Mouse (Mus musculus) limb, embryonic 10.5 days (tissue): ENCODE data around the gene Pde3a. TPM values are rescaled to one million over a fixed set of nuclear protein-coding genes. Genes with fewer than 3 reads are reported as not detected.
A peak's percentile ranks its signal among the peaks of the same experiment; 100 is the strongest.

Experiments
- DNase-seq: peaks from one replicate; pipeline ENCODE4 v3.0.0-alpha.2; 2017; ENCODE audit warnings: low spot score
- H3K27ac ChIP-seq: fragments of 300-500 bp; sonication (generic); 2 replicates; pipeline ENCODE4 v1.5.1; 2016; ENCODE audit warnings: mild to moderate bottlenecking
- H3K27me3 ChIP-seq: fragments of 300-500 bp; sonication (generic); 2 replicates; pipeline ENCODE4 v1.6.1; 2016; ENCODE audit warnings: low read depth, mild to moderate bottlenecking; ENCODE audit not compliant: poor library complexity, severe bottlenecking
- H3K36me3 ChIP-seq: fragments of 300-500 bp; sonication (generic); 2 replicates; pipeline ENCODE4 v1.6.1; 2016; ENCODE audit warnings: mild to moderate bottlenecking, moderate library complexity
- H3K4me1 ChIP-seq: fragments of 300-500 bp; sonication (generic); 2 replicates; pipeline ENCODE4 v1.6.1; 2016
- H3K4me3 ChIP-seq: fragments of 300-500 bp; sonication (generic); 2 replicates; pipeline ENCODE4 v1.5.1; 2016; ENCODE audit warnings: mild to moderate bottlenecking, moderate library complexity
- H3K9me3 ChIP-seq: fragments of 300-500 bp; sonication (generic); replicated peaks from 2 replicates; pipeline ENCODE4 v1.6.1; 2016; ENCODE audit warnings: mild to moderate bottlenecking
- WGBS: fragments of 180-500 bp; shearing (Covaris S2); methylation state at CpG from one replicate; pipeline ENCODE4 v1.1.7; 2016; 5-methylcytosine and 5-hydroxymethylcytosine counted together
- polyA plus RNA-seq: library from polyadenylated mRNA; unstranded; fragments of >200 nt; fragmentation: Nextera tagmentation; extraction: Ambion mirVana; gene quantifications from 2 replicates; pipeline ENCODE4 v1.2.1, GENCODE M21; 2016

The Pde3a gene
- polyA plus RNA-seq, 1 experiment from 2014 or later, result 2.8 TPM

- no peaks in the 10 kb centered on the region for H3K9me3 ChIP-seq
- H3K4me3 ChIP-seq, result no peak overlapping the region
- H3K4me1 ChIP-seq, result peaks cover 20% of the 10 kb centered on the region
- peak overlapping the region; percentile 58; the same call in 1 of the 2 replicates for H3K27ac ChIP-seq
- H3K27me3 ChIP-seq, result no peaks in the 10 kb centered on the region
- WGBS, result 69% methylated on average over 4 of the region's 4 CpGs
- H3K36me3 ChIP-seq, result no peaks in the 10 kb centered on the region
- DNase-seq, result no peak
These were observed 186.1 kb downstream of the Pde3a start for GRCm38 (mm10) chr6:141435160-141435559.

GRCm38 (mm10) chr6:141439965-141440364 lies 190.9 kb downstream of the Pde3a start:
- Histone ChIP-seq H3K4me3 (no peak overlapping the region), H3K4me1 (peaks cover 6% of the 10 kb centered on the region), H3K36me3 (no peaks in the 10 kb centered on the region), H3K9me3 (no peaks in the 10 kb centered on the region), H3K27me3 (no peaks in the 10 kb centered on the region), H3K27ac (no peak overlapping the region)
- no peak for DNase-seq
- WGBS, result 74% methylated on average over 3 of the region's 3 CpGs

GRCm38 (mm10) chr6:141447547-141447946 lies 198.5 kb downstream of the Pde3a start:
- H3K36me3 ChIP-seq, result no peaks in the 10 kb centered on the region
- H3K4me1 ChIP-seq, result peaks cover 5% of the 10 kb centered on the region; the same call in 1 of the 2 replicates
- H3K4me3 ChIP-seq, result no peak overlapping the region
- H3K27me3 ChIP-seq, result no peaks in the 10 kb centered on the region
- no peaks in the 10 kb centered on the region for H3K9me3 ChIP-seq
- DNase-seq, result peak; percentile 68
- no peak overlapping the region for H3K27ac ChIP-seq
- WGBS, result 15% methylated on average over 3 of the region's 3 CpGs

- no peak overlapping the region for H3K4me3 ChIP-seq
- no peak for DNase-seq
- no peaks in the 10 kb centered on the region for H3K9me3 ChIP-seq
- no peaks in the 10 kb centered on the region for H3K36me3 ChIP-seq
- no peak overlapping the region for H3K27ac ChIP-seq
- H3K4me1 ChIP-seq, result peaks cover 5% of the 10 kb centered on the region; the same call in 1 of the 2 replicates
- H3K27me3 ChIP-seq, result no peaks in the 10 kb centered on the region
- WGBS, result 78% methylated on average over 8 of the region's 8 CpGs
These were observed 199.8 kb downstream of the Pde3a start for GRCm38 (mm10) chr6:141448886-141449285.

DNA sequence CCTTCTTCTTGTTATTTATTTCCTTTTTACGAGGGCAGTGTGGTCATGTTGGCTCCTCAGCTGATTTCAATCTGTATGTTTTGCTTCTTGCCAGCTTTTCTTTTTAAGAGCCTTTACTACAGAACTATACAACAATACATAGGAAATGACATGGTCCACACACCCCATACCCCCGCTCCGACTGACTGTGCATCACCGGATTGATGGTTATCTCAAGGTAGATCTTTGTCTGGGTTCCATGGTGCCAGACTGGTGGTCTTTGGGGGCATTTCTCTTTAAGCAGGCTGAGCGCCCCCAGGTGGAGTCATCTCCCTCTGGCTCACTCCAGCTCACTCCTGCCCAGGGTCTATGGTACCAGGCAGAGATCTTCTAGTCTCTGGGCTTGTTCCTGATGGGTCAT lies 206.3 kb downstream of the Pde3a start:
- H3K4me3 ChIP-seq, result no peak overlapping the region
- H3K36me3 ChIP-seq, result no peaks in the 10 kb centered on the region
- no peaks in the 10 kb centered on the region for H3K9me3 ChIP-seq
- 84% methylated on average over 5 of the region's 5 CpGs for WGBS
- no peak overlapping the region for H3K27ac ChIP-seq
- no peak for DNase-seq
- H3K27me3 ChIP-seq, result no peaks in the 10 kb centered on the region
- peaks cover 5% of the 10 kb centered on the region; the same call in 1 of the 2 replicates for H3K4me1 ChIP-seq

- no peaks in the 10 kb centered on the region for H3K27me3 ChIP-seq
- no peak overlapping the region for H3K4me3 ChIP-seq
- no peak for DNase-seq
- 95% methylated on average over 3 of the region's 3 CpGs for WGBS
- no peaks in the 10 kb centered on the region for H3K4me1 ChIP-seq
- no peak overlapping the region for H3K27ac ChIP-seq
- no peaks in the 10 kb centered on the region for H3K36me3 ChIP-seq
- no peaks in the 10 kb centered on the region for H3K9me3 ChIP-seq
These were observed 207.5 kb downstream of the Pde3a start for GRCm38 (mm10) chr6:141456591-141456990.

GRCm38 (mm10) chr6:141470251-141470650 lies 221.2 kb downstream of the Pde3a start:
- H3K27me3 ChIP-seq, result no peaks in the 10 kb centered on the region
- H3K9me3 ChIP-seq, result no peaks in the 10 kb centered on the region
- WGBS, result 91% methylated on average over 2 of the region's 2 CpGs
- H3K36me3 ChIP-seq, result no peaks in the 10 kb centered on the region
- no peaks in the 10 kb centered on the region for H3K4me1 ChIP-seq
- DNase-seq, result no peak
- no peak overlapping the region for H3K27ac ChIP-seq
- no peak overlapping the region for H3K4me3 ChIP-seq

- Histone ChIP-seq H3K27me3 (no peaks in the 10 kb centered on the region), H3K36me3 (no peaks in the 10 kb centered on the region), H3K4me1 (no peaks in the 10 kb centered on the region), H3K4me3 (no peak overlapping the region), H3K9me3 (no peaks in the 10 kb centered on the region), H3K27ac (no peak overlapping the region)
- 74% methylated on average over 2 of the region's 2 CpGs for WGBS
- no peak for DNase-seq
These were observed 225.2 kb downstream of the Pde3a start for GRCm38 (mm10) chr6:141474223-141474622.

- H3K27ac ChIP-seq, result no peak overlapping the region
- no peak overlapping the region for H3K4me3 ChIP-seq
- H3K27me3 ChIP-seq, result no peaks in the 10 kb centered on the region
- H3K4me1 ChIP-seq, result no peaks in the 10 kb centered on the region
- 81% methylated on average over 3 of the region's 3 CpGs for WGBS
- no peak for DNase-seq
- no peaks in the 10 kb centered on the region for H3K9me3 ChIP-seq
- H3K36me3 ChIP-seq, result no peaks in the 10 kb centered on the region
These were observed 225.6 kb downstream of the Pde3a start for GRCm38 (mm10) chr6:141474696-141475095.

- no peaks in the 10 kb centered on the region for H3K4me1 ChIP-seq
- no peaks in the 10 kb centered on the region for H3K36me3 ChIP-seq
- DNase-seq, result no peak
- H3K27me3 ChIP-seq, result no peaks in the 10 kb centered on the region
- 67% methylated on average over 10 of the region's 10 CpGs for WGBS
- no peak overlapping the region for H3K27ac ChIP-seq
- no peak overlapping the region for H3K4me3 ChIP-seq
- H3K9me3 ChIP-seq, result no peaks in the 10 kb centered on the region
These were observed 236.4 kb downstream of the Pde3a start for GRCm38 (mm10) chr6:141485302-141486021.

GRCm38 (mm10) chr6:141487266-141487665 lies 238.2 kb downstream of the Pde3a start:
- Histone ChIP-seq H3K4me1 (no peaks in the 10 kb centered on the region), H3K27ac (no peak overlapping the region), H3K36me3 (no peaks in the 10 kb centered on the region), H3K9me3 (no peaks in the 10 kb centered on the region), H3K4me3 (no peak overlapping the region), H3K27me3 (peaks cover 9% of the 10 kb centered on the region; the same call in 1 of the 2 replicates)
- WGBS, result 86% methylated on average over 7 of the region's 7 CpGs
- no peak for DNase-seq

- no peaks in the 10 kb centered on the region for H3K4me1 ChIP-seq
- peak; percentile 76 for DNase-seq
- no peak overlapping the region for H3K4me3 ChIP-seq
- no peak overlapping the region for H3K27ac ChIP-seq
- WGBS, result 17% methylated on average over 11 of the region's 11 CpGs
- no peaks in the 10 kb centered on the region for H3K9me3 ChIP-seq
- H3K27me3 ChIP-seq, result peaks cover 22% of the 10 kb centered on the region; the same call in 1 of the 2 replicates
- no peaks in the 10 kb centered on the region for H3K36me3 ChIP-seq
These were observed 239.6 kb downstream of the Pde3a start for GRCm38 (mm10) chr6:141488619-141489018.

DNA sequence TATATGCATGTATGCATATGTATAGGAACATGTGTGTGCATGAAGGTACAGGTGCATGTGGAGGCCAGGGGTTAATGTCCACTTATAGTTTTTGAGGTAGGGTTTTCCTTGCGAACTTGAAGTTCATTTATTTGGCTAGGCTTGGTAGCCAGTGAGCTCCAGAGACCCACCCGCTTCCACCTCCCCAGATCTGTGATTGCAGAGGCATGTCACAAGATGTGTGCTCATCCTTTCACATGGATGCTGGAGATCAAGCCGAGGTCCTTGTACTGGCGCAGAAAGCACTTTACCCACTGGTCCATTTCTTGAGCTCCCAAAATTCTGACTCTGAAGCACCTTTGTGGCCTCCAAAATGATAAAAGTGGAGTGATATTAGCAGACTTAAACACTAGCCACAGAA lies 245.8 kb downstream of the Pde3a start:
- DNase-seq, result no peak
- H3K27me3 ChIP-seq, result peaks cover 27% of the 10 kb centered on the region; the same call in 1 of the 2 replicates
- no peaks in the 10 kb centered on the region; the same call in 1 of the 2 replicates for H3K36me3 ChIP-seq
- H3K4me3 ChIP-seq, result no peak overlapping the region
- no peak overlapping the region for H3K27ac ChIP-seq
- peaks cover 16% of the 10 kb centered on the region for H3K4me1 ChIP-seq
- H3K9me3 ChIP-seq, result no peaks in the 10 kb centered on the region
- 86% methylated on average over 4 of the region's 4 CpGs for WGBS
